Mouse (Mus musculus): Measurements from ENCODE around the gene Lrrc47. TPM values are rescaled to one million over a fixed set of nuclear protein-coding genes. Genes with fewer than 3 reads are reported as not detected.

Lrrc47 gene
- polyA plus RNA-seq, 1 experiment from 2014 or later, result 22.7 TPM

GRCm38 (mm10) chr4:154045837-154046236 is 34.3 kb downstream of the Lrrc47 start:
- no peaks in the 10 kb centered on the region for H3K36me3 ChIP-seq (ENCODE audit: insufficient read depth, low read length)
- ATAC-seq (replicated peaks; ENCODE audit: low FRiP score, low read depth) (no peak), DNase-seq (ENCODE audit: low spot score) (no peak)
- no peaks in the 10 kb centered on the region for H3K9me3 ChIP-seq (replicated peaks; ENCODE audit: low read length)
- no peak overlapping the region for H3K4me3 ChIP-seq (replicated peaks; ENCODE audit: low read depth, low read length)
- no peak overlapping the region for H3K27ac ChIP-seq
- H3K27me3 ChIP-seq (ENCODE audit: insufficient read depth, low read length), result no peaks in the 10 kb centered on the region
- TF ChIP-seq CTCF (IDR thresholded peaks at IDR 0.05; ENCODE audit: low read depth), result peak; percentile 37; the same call in 1 of the 2 replicates
- H3K4me1 ChIP-seq (replicated peaks; ENCODE audit: insufficient read depth, low read length), result no peaks in the 10 kb centered on the region
- no peak overlapping the region for H3K9ac ChIP-seq (ENCODE audit: low read depth, low read length)
- 69% methylated on average over 5 of the region's 5 CpGs for WGBS
- H3K4me2 ChIP-seq (ENCODE audit: low read length), result no peak overlapping the region

- H3K4me3 ChIP-seq (replicated peaks; ENCODE audit: low read depth, low read length), result no peak overlapping the region
- H3K4me2 ChIP-seq (ENCODE audit: low read length), result no peak overlapping the region
- no peak for TF ChIP-seq CTCF (IDR thresholded peaks at IDR 0.05; ENCODE audit: low read depth)
- no peak for DNase-seq (ENCODE audit: low spot score)
- H3K36me3 ChIP-seq (ENCODE audit: insufficient read depth, low read length), result no peaks in the 10 kb centered on the region
- H3K27me3 ChIP-seq (ENCODE audit: insufficient read depth, low read length), result no peaks in the 10 kb centered on the region
- no peaks in the 10 kb centered on the region for H3K4me1 ChIP-seq (replicated peaks; ENCODE audit: insufficient read depth, low read length)
- ATAC-seq (replicated peaks; ENCODE audit: low FRiP score, low read depth), result no peak
- no peak overlapping the region for H3K9ac ChIP-seq (ENCODE audit: low read depth, low read length)
- 82% methylated on average over 3 of the region's 3 CpGs for WGBS
- H3K27ac ChIP-seq, result no peak overlapping the region
- H3K9me3 ChIP-seq (replicated peaks; ENCODE audit: low read length), result no peaks in the 10 kb centered on the region
Measured at GRCm38 (mm10) chr4:154051401-154051800, 39.9 kb downstream of the Lrrc47 start.

- peak; percentile 29 for TF ChIP-seq CTCF (IDR thresholded peaks at IDR 0.05; ENCODE audit: low read depth)
- WGBS, result 68% methylated on average over 4 of the region's 4 CpGs
- DNase-seq (ENCODE audit: low spot score), result no peak
Measured at GRCm38 (mm10) chr4:154053065-154053464, 41.5 kb downstream of the Lrrc47 start.

GRCm38 (mm10) chr4:154055482-154055881 is 44.0 kb downstream of the Lrrc47 start:
- H3K4me1 ChIP-seq (replicated peaks; ENCODE audit: insufficient read depth, low read length), result no peaks in the 10 kb centered on the region
- no peak overlapping the region for H3K4me3 ChIP-seq (replicated peaks; ENCODE audit: low read depth, low read length)
- no peaks in the 10 kb centered on the region for H3K36me3 ChIP-seq (ENCODE audit: insufficient read depth, low read length)
- no peak overlapping the region for H3K9ac ChIP-seq (ENCODE audit: low read depth, low read length)
- H3K4me2 ChIP-seq (ENCODE audit: low read length), result no peak overlapping the region
- ATAC-seq (replicated peaks; ENCODE audit: low FRiP score, low read depth), result no peak
- WGBS, result 84% methylated on average over 7 of the region's 7 CpGs
- DNase-seq (ENCODE audit: low spot score), result no peak
- no peak for TF ChIP-seq CTCF (IDR thresholded peaks at IDR 0.05; ENCODE audit: low read depth)
- no peak overlapping the region for H3K27ac ChIP-seq
- no peaks in the 10 kb centered on the region for H3K9me3 ChIP-seq (replicated peaks; ENCODE audit: low read length)
- H3K27me3 ChIP-seq (ENCODE audit: insufficient read depth, low read length), result no peaks in the 10 kb centered on the region

More at GRCm38 (mm10) chr4:154053065-154053464, 41.5 kb downstream of the Lrrc47 start:
- no peak for ATAC-seq (replicated peaks; ENCODE audit: low FRiP score, low read depth)
- Histone ChIP-seq H3K9me3 (replicated peaks; ENCODE audit: low read length) (no peaks in the 10 kb centered on the region), H3K27me3 (ENCODE audit: insufficient read depth, low read length) (no peaks in the 10 kb centered on the region), H3K27ac (no peak overlapping the region), H3K9ac (ENCODE audit: low read depth, low read length) (no peak overlapping the region), H3K4me2 (ENCODE audit: low read length) (no peak overlapping the region), H3K4me1 (replicated peaks; ENCODE audit: insufficient read depth, low read length) (no peaks in the 10 kb centered on the region), H3K4me3 (replicated peaks; ENCODE audit: low read depth, low read length) (no peak overlapping the region), H3K36me3 (ENCODE audit: insufficient read depth, low read length) (no peaks in the 10 kb centered on the region)

GRCm38 (mm10) chr4:154056046-154056445 is 44.5 kb downstream of the Lrrc47 start:
- ATAC-seq (replicated peaks; ENCODE audit: low FRiP score, low read depth) (no peak), DNase-seq (ENCODE audit: low spot score) (no peak)
- no peak overlapping the region for H3K9ac ChIP-seq (ENCODE audit: low read depth, low read length)
- H3K4me3 ChIP-seq (replicated peaks; ENCODE audit: low read depth, low read length), result no peak overlapping the region
- H3K4me1 ChIP-seq (replicated peaks; ENCODE audit: insufficient read depth, low read length), result no peaks in the 10 kb centered on the region
- H3K36me3 ChIP-seq (ENCODE audit: insufficient read depth, low read length), result no peaks in the 10 kb centered on the region
- no peaks in the 10 kb centered on the region for H3K27me3 ChIP-seq (ENCODE audit: insufficient read depth, low read length)
- H3K27ac ChIP-seq, result no peak overlapping the region
- H3K9me3 ChIP-seq (replicated peaks; ENCODE audit: low read length), result no peaks in the 10 kb centered on the region
- 63% methylated on average over 2 of the region's 2 CpGs for WGBS
- no peak overlapping the region for H3K4me2 ChIP-seq (ENCODE audit: low read length)
- no peak for TF ChIP-seq CTCF (IDR thresholded peaks at IDR 0.05; ENCODE audit: low read depth)

- no peak overlapping the region for H3K4me3 ChIP-seq (replicated peaks; ENCODE audit: low read depth, low read length)
- no peak for TF ChIP-seq CTCF (IDR thresholded peaks at IDR 0.05; ENCODE audit: low read depth)
- H3K4me2 ChIP-seq (ENCODE audit: low read length), result no peak overlapping the region
- H3K36me3 ChIP-seq (ENCODE audit: insufficient read depth, low read length), result no peaks in the 10 kb centered on the region
- H3K27me3 ChIP-seq (ENCODE audit: insufficient read depth, low read length), result no peaks in the 10 kb centered on the region
- H3K27ac ChIP-seq, result no peak overlapping the region
- no peaks in the 10 kb centered on the region for H3K9me3 ChIP-seq (replicated peaks; ENCODE audit: low read length)
- H3K4me1 ChIP-seq (replicated peaks; ENCODE audit: insufficient read depth, low read length), result no peaks in the 10 kb centered on the region
- DNase-seq (ENCODE audit: low spot score) (no peak), ATAC-seq (replicated peaks; ENCODE audit: low FRiP score, low read depth) (no peak)
- 29% methylated on average over 2 of the region's 2 CpGs for WGBS
- H3K9ac ChIP-seq (ENCODE audit: low read depth, low read length), result no peak overlapping the region
Measured at GRCm38 (mm10) chr4:154056661-154057060, 45.1 kb downstream of the Lrrc47 start.

GRCm38 (mm10) chr4:154057696-154058095 is 46.2 kb downstream of the Lrrc47 start:
- no peak overlapping the region for H3K9ac ChIP-seq (ENCODE audit: low read depth, low read length)
- H3K9me3 ChIP-seq (replicated peaks; ENCODE audit: low read length), result no peaks in the 10 kb centered on the region
- no peak overlapping the region for H3K4me2 ChIP-seq (ENCODE audit: low read length)
- H3K36me3 ChIP-seq (ENCODE audit: insufficient read depth, low read length), result no peaks in the 10 kb centered on the region
- TF ChIP-seq CTCF (IDR thresholded peaks at IDR 0.05; ENCODE audit: low read depth), result no peak
- ATAC-seq (replicated peaks; ENCODE audit: low FRiP score, low read depth) (no peak), DNase-seq (ENCODE audit: low spot score) (no peak)
- no peak overlapping the region for H3K4me3 ChIP-seq (replicated peaks; ENCODE audit: low read depth, low read length)
- WGBS, result 65% methylated on average over 4 of the region's 4 CpGs
- no peaks in the 10 kb centered on the region for H3K4me1 ChIP-seq (replicated peaks; ENCODE audit: insufficient read depth, low read length)
- H3K27me3 ChIP-seq (ENCODE audit: insufficient read depth, low read length), result no peaks in the 10 kb centered on the region
- no peak overlapping the region for H3K27ac ChIP-seq

All from kidney, postnatal 0 days (tissue).